Mouse (Mus musculus) c-Kit-positive CD71-negative TER-119-negative erythroid progenitor cells, embryonic 14.5 days (primary cell): ENCODE data around the gene Calcoco1.

Experiments used
- DNase-seq: peaks from one replicate; pipeline ENCODE4 v3.0.0-alpha.2; 2013; ENCODE audit warnings: low read depth

Gene Calcoco1

GRCm38 (mm10) chr15:102737092-102737491 is 15.1 kb upstream of the Calcoco1 start:
- no peak for DNase-seq

- DNase-seq, result no peak
Observed at GRCm38 (mm10) chr15:102736127-102736944, 14.4 kb upstream of the Calcoco1 start.

- DNase-seq, result no peak
Observed at GRCm38 (mm10) chr15:102735031-102735430, 13.1 kb upstream of the Calcoco1 start.

GRCm38 (mm10) chr15:102733759-102734531 is 12.0 kb upstream of the Calcoco1 start:
- no peak for DNase-seq

- DNase-seq, result no peak
Observed at GRCm38 (mm10) chr15:102733233-102733632, 11.3 kb upstream of the Calcoco1 start.

GRCm38 (mm10) chr15:102732406-102732805 is 10.4 kb upstream of the Calcoco1 start:
- no peak for DNase-seq

GRCm38 (mm10) chr15:102727951-102728350 is 6.0 kb upstream of the Calcoco1 start:
- DNase-seq, result no peak

GRCm38 (mm10) chr15:102723358-102724135 is 1.6 kb upstream of the Calcoco1 start:
- no peak for DNase-seq

- DNase-seq, result no peak
Observed at GRCm38 (mm10) chr15:102722500-102722931, 538 bp upstream of the Calcoco1 start.

- DNase-seq, result no peak
Observed at GRCm38 (mm10) chr15:102721016-102721898, 721 bp downstream of the Calcoco1 start.

- DNase-seq, result no peak
Observed at GRCm38 (mm10) chr15:102716132-102716531, 5.8 kb downstream of the Calcoco1 start.

- no peak for DNase-seq
Observed at GRCm38 (mm10) chr15:102707736-102708269, 14.2 kb downstream of the Calcoco1 start.

- DNase-seq, result no peak
Observed at GRCm38 (mm10) chr15:102705923-102706503, 16.0 kb downstream of the Calcoco1 start.

GRCm38 (mm10) chr15:102705226-102705894 is 16.6 kb downstream of the Calcoco1 start:
- no peak for DNase-seq

- DNase-seq, result no peak
Observed at GRCm38 (mm10) chr15:102704806-102705205, 17.2 kb downstream of the Calcoco1 start.

- no peak for DNase-seq
Observed at GRCm38 (mm10) chr15:102702972-102703371, 19.0 kb downstream of the Calcoco1 start.

- no peak for DNase-seq
Observed at GRCm38 (mm10) chr15:102698193-102698592, 23.8 kb downstream of the Calcoco1 start.

GRCm38 (mm10) chr15:102696899-102697298 is 25.1 kb downstream of the Calcoco1 start:
- no peak for DNase-seq

- DNase-seq, result no peak
Observed at GRCm38 (mm10) chr15:102693600-102693999, 28.4 kb downstream of the Calcoco1 start.

GRCm38 (mm10) chr15:102692991-102693411 is 29.0 kb downstream of the Calcoco1 start:
- DNase-seq, result no peak
